Mouse (Mus musculus): ENCODE data around the gene Nxn.

DNA sequence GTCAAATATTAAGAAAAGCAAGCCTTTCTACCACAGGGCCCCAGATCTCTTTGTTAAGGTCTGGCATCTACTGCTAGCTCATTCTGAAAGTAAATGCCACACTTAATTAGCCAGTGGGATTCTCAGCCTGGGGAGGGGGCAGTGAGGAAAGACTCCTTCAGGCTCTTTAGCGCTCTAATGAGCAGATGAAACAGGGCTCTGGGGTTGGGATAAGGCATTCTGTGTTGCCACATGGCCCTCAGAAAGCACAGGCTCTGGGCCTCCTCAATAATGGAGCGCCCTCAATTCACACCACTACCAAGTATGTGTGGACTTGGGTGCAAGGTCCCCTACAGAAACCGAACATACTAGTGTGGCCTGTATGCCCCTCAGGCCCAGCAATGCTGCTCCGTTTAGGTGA lies 13.9 kb downstream of the Nxn start:
- TF ChIP-seq CTCF (IDR thresholded peaks at IDR 0.05; ENCODE audit: low read depth) = no peak
- TF ChIP-seq EP300 (IDR thresholded peaks at IDR 0.05; ENCODE audit: low read depth) = no peak

Measured in liver, embryonic 14.5 days (tissue).